Mouse (Mus musculus): ENCODE data around the gene Ropn1l.

Gene Ropn1l

DNA sequence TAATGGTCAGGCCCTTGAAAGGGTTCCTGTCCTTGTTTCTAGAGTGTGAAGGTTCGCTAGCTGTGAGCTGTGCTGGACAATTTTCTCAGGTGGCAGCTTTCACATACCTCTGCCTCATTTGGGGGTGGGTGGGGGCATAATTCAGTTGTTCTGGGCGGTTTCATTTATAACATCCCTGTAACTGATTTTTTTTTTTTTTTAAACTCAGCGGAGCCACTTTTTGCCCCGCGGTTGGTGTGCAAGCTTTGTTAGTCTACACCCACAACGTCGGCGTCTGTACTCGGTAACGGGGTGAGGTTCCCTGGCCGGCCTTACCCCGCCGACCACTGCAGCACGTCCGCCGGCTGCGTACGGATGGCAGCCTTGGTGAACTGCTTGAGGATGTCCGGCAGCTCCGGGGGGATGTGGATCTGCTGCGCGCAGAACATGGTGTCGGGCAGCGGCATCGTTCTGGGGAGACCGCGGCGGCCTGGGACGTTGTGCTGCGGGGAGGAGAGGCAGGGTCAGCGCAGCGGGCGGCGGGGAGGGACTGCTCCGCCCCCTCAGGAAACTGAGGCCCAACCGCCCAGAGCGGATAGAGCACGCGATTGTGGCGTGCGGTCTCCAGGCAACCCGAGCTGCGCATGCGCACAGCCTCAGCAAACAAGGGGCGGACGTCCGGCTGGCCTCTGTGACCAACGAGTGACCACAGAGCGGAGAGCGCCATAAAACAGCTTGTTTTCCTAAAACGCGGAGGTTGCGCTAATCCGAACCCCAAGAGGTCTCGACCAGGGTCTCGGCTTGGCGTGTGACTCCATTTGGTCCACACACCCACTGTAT is at the start of gene Ropn1l:
Ropn1l (minus strand) TSS at position 640 of the 819 bp plus-strand sequence.
- peak; percentile 69 for DNase-seq (ENCODE audit: low spot score)

- DNase-seq (ENCODE audit: low spot score), result no peak
These were observed 49.5 kb upstream of the Ropn1l start for GRCm38 (mm10) chr15:31502996-31503395.

GRCm38 (mm10) chr15:31502313-31502712 is 48.8 kb upstream of the Ropn1l start:
- no peak for DNase-seq (ENCODE audit: low spot score)

GRCm38 (mm10) chr15:31494803-31495202 is 41.3 kb upstream of the Ropn1l start:
- DNase-seq (ENCODE audit: low spot score), result no peak

DNA sequence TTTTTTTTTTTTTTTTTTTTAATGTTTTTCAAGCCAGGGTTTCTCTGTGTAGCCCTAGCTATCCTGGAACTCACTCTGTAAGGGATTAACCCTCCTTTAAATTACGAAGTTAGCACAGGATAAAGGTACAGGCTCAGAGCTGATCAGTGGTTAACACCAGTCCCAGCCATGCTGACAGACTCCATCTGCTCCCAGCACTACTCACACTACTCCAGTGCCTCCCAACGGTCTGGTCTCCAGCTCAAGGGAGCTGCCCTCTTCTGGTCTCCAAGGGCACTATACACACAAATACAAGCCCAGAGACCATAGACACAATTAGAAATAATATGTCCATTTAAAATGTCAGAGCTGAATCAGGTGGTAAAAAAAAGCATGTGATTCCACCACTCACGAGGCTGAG is 40.8 kb upstream of the Ropn1l start:
- DNase-seq (ENCODE audit: low spot score), result no peak

GRCm38 (mm10) chr15:31487407-31487806 is 33.9 kb upstream of the Ropn1l start:
- no peak for DNase-seq (ENCODE audit: low spot score)

DNA sequence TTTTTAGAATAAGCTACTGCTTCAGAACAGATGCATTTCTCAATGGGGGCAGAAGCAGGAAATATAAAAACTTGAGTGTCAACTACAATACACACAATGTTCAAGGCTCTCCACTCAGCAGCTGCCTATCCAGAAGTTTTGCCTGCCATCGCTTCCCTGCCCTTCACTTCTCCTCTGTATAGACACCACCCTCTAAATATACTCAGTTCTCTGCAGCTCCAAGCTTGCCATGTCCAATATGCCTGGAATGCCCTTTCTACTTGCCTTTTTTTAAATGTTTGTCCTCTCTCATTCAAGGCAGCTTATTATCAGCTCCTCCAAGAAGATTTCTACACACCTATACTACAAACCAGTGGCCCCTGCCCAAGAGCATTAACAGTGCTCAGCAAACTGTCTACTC is 23.1 kb upstream of the Ropn1l start:
- DNase-seq (ENCODE audit: low spot score), result no peak

- no peak for DNase-seq (ENCODE audit: low spot score)
These were observed 19.4 kb upstream of the Ropn1l start for GRCm38 (mm10) chr15:31472645-31473574.

DNA sequence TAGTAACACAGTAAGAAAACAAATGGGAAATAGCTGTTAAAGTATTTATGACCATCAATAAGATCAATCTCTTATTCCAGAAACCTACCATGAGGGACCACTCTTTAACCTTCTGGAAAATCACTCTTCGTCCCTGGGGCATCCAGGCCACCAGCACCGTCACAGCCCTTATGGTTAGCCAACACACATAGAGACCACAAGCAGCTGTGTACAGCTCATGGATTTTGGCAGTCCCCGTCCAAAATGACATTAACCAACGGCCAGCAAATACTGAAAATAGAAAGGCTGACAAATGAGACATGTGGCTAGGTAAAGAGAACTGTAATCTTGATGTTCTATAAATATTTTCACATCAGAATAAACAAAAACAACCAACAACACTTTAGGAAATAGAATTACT is 18.0 kb upstream of the Ropn1l start:
- no peak for DNase-seq (ENCODE audit: low spot score)

GRCm38 (mm10) chr15:31469497-31469896 is 16.0 kb upstream of the Ropn1l start:
- DNase-seq (ENCODE audit: low spot score), result no peak

DNA sequence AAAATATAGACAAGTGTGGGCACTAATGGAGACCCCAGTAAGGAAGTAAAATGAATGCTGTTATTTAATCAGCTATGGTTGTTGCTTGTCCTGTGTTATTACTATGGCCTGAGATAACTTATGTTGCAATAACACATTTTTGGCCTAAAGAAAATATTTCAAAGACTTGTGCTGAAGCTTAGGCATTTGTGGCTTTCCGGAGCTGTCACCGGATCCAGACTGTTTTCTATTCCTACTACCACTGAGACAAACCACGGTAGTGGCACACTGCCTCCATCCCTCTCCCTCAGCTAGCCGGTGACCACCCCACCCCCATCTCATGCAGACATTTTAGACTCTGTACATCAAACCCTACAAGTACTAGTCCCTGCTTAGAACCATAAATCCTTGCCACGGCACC is 15.3 kb upstream of the Ropn1l start:
- DNase-seq (ENCODE audit: low spot score), result no peak

- no peak for DNase-seq (ENCODE audit: low spot score)
These were observed 13.2 kb upstream of the Ropn1l start for GRCm38 (mm10) chr15:31466749-31467148.

DNA sequence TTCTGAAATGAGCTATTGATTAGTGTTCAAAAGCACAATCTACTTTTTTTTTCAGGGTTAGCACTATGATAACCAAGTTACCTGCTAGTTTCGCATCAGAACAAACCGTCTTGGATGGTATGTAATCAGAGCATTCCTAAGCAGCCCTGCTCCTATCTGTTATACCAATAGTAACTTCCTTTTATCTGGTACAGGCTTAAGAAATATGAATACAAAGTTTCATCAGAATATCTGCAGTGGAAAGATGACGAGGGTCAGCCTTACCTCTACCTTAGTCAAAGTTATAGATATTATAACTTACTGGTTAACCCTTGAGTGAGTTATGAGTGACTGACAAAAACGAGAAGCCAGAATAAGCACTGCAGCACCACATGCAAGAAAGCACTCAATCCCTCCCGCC is 12.8 kb upstream of the Ropn1l start:
- no peak for DNase-seq (ENCODE audit: low spot score)

DNA sequence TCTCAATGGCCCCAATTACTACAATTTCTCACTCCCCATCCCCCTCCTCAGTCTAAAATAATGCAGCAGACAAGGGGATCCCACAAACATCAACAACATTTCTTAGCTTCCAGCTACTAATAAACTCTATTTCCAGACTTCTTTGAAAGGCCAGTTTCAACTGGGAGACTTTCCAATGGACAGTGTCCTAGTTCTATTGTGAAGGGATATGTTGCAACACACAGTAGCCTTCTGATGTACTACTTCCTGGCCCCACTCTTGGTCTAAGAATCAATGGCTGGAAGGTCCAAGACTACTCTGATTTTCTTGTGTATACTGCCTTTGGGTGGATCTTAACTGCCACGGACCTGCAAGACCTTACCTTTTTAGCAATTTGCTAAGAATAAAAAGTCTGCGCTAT is 12.3 kb upstream of the Ropn1l start:
- DNase-seq (ENCODE audit: low spot score), result no peak

GRCm38 (mm10) chr15:31460571-31460970 is 7.0 kb upstream of the Ropn1l start:
- no peak for DNase-seq (ENCODE audit: low spot score)

GRCm38 (mm10) chr15:31458081-31458480 is 4.5 kb upstream of the Ropn1l start:
- no peak for DNase-seq (ENCODE audit: low spot score)

DNA sequence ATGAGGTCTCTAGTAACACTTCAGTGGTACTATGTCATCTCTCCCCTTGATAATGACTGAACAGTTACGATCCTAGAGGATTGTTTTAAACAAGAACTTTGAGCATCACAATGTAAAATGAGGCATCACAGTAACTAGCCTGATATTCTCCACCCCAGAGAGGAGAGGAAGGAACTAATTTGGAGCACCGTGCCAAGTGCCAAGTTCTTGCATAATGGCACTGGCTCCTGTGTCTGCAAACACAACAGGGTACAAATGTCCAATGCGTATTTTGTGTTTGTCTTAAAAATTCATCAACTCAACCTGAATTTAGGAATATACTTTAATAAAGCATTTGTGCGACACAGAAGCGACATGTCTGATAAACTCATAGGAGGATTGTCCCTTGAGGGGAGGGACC is 2.8 kb upstream of the Ropn1l start:
- DNase-seq (ENCODE audit: low spot score), result no peak

DNA sequence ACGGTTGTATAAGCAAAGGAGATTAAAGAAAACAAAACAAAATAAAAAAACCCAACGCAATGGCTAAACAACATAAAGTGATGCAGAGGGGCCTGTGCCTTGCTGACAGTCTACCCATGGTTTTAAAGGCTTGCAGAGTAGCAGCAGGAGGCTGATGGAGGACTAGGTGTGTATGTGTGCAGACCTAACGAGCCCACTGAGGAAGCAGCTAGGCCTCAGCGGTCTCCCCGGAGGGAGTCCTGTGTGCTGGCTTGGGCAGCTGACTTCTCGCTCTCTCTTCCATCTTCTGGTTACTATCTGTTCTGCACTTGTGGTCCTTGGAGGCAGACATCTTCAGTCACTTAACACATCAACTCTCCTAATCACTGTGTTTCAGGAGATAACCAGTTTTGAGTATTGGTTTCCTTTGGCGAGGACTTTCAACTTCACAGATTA is 1.3 kb upstream of the Ropn1l start:
- no peak for DNase-seq (ENCODE audit: low spot score)

- DNase-seq (ENCODE audit: low spot score), result no peak
These were observed 741 bp upstream of the Ropn1l start for GRCm38 (mm10) chr15:31454096-31454860.

DNA sequence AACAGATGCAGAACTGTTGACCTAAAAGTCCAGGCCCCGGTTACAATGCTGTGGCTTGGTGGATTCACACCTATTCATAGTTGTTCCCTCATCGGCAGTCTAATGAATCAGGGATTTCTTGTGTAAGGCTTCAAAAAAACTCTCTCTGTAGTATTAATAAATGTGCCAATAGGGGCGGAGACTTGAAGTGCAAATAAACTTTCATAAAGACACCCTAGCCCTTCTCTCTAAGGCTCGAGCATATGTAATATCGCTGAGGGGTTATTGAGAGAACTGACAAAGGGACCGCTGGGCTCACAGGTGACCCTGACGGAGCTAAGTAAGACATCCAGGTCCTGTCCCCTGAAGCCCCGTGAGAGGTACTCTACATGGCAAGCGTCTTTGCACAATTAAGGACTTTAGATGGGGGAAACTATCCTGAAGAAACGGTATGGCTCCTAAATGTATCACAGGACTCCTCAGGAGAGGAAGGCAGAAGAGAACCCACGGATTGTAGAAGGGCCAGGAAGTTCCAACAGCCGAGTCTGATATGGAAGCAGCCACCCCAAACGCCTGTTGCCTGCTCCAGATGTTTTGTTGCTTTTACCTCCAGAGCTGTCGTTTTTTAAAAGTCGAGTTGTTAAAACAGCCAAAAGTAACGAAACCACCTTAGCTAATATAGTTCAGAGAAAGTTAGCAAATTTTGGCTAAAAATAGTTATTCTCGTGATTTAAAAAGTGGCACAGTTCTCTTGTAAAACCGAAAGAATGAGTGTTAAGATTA is 1.0 kb downstream of the Ropn1l start:
- DNase-seq (ENCODE audit: low spot score), result no peak

- DNase-seq (ENCODE audit: low spot score), result no peak
These were observed 3.8 kb downstream of the Ropn1l start for GRCm38 (mm10) chr15:31449772-31450171.

Data from c-Kit-positive CD71-positive TER-119-positive erythroid progenitor cells, embryonic 14.5 days (primary cell).